Mouse (Mus musculus) hindbrain, embryonic 10.5 days (tissue): ENCODE measurements around the gene Igfbp5. TPM values are rescaled to one million over a fixed set of nuclear protein-coding genes. Genes with fewer than 3 reads are reported as not detected.
A peak's percentile ranks its signal among the peaks of the same experiment; 100 is the strongest.

Source experiments
- DNase-seq: peaks from one replicate; pipeline ENCODE4 v3.0.0-alpha.2; 2017; ENCODE audit warnings: low spot score
- H3K27ac ChIP-seq: fragments of 300-500 bp; sonication (generic); 2 replicates; pipeline ENCODE4 v1.5.1; 2016; ENCODE audit warnings: mild to moderate bottlenecking, moderate library complexity
- H3K27me3 ChIP-seq: fragments of 300-500 bp; sonication (generic); 2 replicates; pipeline ENCODE4 v1.6.1; 2016; ENCODE audit warnings: mild to moderate bottlenecking; ENCODE audit not compliant: poor library complexity, insufficient read depth, severe bottlenecking
- H3K36me3 ChIP-seq: fragments of 300-500 bp; sonication (generic); 2 replicates; pipeline ENCODE4 v1.6.1; 2016; ENCODE audit warnings: mild to moderate bottlenecking, moderate library complexity
- H3K4me1 ChIP-seq: fragments of 300-500 bp; sonication (generic); replicated peaks from 2 replicates; pipeline ENCODE4 v1.6.1; 2016; ENCODE audit warnings: mild to moderate bottlenecking
- H3K4me3 ChIP-seq: fragments of 300-500 bp; sonication (generic); 2 replicates; pipeline ENCODE4 v1.5.1; 2016; ENCODE audit warnings: mild to moderate bottlenecking, moderate library complexity
- H3K9me3 ChIP-seq: fragments of 300-500 bp; sonication (generic); 2 replicates; pipeline ENCODE4 v1.6.1; 2016; ENCODE audit warnings: mild to moderate bottlenecking, moderate library complexity
- WGBS: fragments of 180-500 bp; shearing (Covaris S2); methylation state at CpG from one replicate; pipeline ENCODE4 v1.1.7; 2016; 5-methylcytosine and 5-hydroxymethylcytosine counted together
- polyA plus RNA-seq: library from polyadenylated mRNA; unstranded; fragments of >200 nt; fragmentation: Nextera tagmentation; extraction: Ambion mirVana; gene quantifications from 2 replicates; pipeline ENCODE4 v1.2.1, GENCODE M21; 2016

The Igfbp5 gene
- polyA plus RNA-seq, 1 experiment from 2014 or later, result 35.4 TPM

DNA sequence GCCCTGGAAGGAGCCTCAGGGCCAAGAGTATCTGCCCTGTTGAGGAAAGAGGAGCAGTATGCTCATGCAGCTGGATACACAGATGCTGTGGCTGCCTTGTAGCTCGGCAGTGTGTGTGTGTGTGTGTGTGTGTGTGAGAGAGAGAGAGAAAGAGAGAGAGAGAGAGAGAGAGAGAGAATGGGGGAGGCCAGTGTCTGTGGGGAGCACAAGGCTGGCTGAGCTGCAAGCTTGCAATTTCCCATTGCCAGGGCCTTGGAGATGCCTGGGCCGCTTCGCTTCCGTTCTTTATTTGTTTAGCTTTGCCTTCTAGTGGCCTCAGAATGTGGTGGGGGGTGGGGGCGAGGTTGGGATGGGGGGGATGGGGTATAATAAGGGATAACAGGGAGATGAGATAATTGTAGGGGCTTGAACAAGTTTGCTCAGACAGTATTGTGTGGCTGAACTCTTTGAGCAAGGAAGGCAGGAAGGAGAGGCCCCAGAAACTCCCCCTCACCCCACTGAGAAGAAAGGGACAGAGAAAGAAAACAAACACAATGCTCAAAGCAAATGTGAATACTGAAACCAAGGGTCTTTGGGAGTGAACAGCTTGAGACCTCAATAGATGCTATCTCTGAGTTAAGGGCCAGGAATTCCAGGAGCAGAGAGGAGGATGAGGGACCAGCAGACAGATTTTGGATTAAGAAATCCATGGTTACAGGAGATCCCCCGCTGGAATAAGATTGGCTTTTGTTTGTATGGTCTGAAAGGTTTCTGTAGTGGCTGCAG is 60.9 kb downstream of the Igfbp5 start:
- peak overlapping the region; percentile 85 for H3K27ac ChIP-seq
- 4% methylated on average over 6 of the region's 6 CpGs for WGBS
- peaks cover 34% of the 10 kb centered on the region for H3K4me1 ChIP-seq
- peaks cover 12% of the 10 kb centered on the region; the same call in 1 of the 2 replicates for H3K9me3 ChIP-seq
- H3K36me3 ChIP-seq, result 0 out of 2 replicates have a peak, but pooled peaks cover 6% of the 10 kb centered on the region
- peak; percentile 53 for DNase-seq
- peaks cover under 1% of the 10 kb centered on the region; the same call in 1 of the 2 replicates for H3K27me3 ChIP-seq
- H3K4me3 ChIP-seq, result no peak overlapping the region

DNA sequence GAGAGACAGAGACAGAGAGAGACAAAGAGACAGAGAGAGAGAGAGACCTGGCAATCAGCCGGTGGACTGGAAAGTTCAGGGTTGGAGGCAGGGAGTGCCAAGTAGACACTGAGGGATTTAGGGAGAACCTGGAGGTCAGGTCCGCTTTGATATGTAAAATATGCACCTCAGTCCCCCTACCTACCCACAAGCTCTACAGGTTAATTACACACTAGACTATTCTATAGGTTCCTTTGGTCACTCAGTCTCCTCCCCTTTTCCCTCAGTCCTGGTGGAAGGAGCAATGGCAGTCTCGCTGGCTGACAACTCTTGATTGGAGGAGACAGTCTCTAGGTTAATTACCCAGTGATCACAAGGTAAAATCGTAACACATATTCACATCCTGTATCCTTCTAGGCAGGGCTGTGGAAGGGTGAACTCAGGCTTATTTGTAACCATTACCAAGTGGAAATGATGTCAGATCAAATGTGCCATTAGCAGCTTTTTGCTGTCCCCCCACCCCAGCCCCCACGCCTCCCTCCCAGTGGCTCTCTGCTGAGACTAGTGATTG is 61.5 kb downstream of the Igfbp5 start:
- WGBS, result 27% methylated on average over 5 of the region's 5 CpGs
- no peak overlapping the region for H3K4me3 ChIP-seq
- no peaks in the 10 kb centered on the region for H3K27me3 ChIP-seq
- 0 out of 2 replicates have a peak, but pooled peaks cover 6% of the 10 kb centered on the region for H3K36me3 ChIP-seq
- H3K9me3 ChIP-seq, result peaks cover 12% of the 10 kb centered on the region; the same call in 1 of the 2 replicates
- DNase-seq, result no peak
- H3K4me1 ChIP-seq, result peaks cover 34% of the 10 kb centered on the region
- H3K27ac ChIP-seq, result peak overlapping the region; percentile 85

DNA sequence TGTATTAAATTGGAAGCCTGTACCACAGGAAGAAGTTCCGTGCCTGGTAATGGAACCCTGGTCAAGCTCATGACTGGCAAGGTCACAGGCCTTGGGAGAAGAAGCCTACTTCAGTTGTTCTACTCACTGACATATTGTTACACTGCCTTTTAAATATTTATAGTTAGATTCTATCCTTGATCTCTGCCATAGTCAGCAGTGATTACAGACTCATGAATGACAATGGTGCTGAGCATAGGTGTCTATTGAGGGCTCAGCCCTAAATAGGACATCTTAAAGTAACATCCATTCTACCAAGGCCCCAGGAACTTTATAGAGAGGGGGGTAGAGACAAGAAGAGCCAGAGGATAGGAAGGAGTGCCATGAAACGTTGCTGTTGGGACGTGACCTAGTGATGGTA is 63.6 kb downstream of the Igfbp5 start:
- 0 out of 2 replicates have a peak, but pooled peaks cover 6% of the 10 kb centered on the region for H3K36me3 ChIP-seq
- WGBS, result 90% methylated on average over 3 of the region's 3 CpGs
- DNase-seq, result no peak
- H3K9me3 ChIP-seq, result peaks cover 12% of the 10 kb centered on the region; the same call in 1 of the 2 replicates
- peaks cover 43% of the 10 kb centered on the region for H3K4me1 ChIP-seq
- H3K27me3 ChIP-seq, result no peaks in the 10 kb centered on the region
- H3K4me3 ChIP-seq, result no peak overlapping the region
- no peak overlapping the region for H3K27ac ChIP-seq

DNA sequence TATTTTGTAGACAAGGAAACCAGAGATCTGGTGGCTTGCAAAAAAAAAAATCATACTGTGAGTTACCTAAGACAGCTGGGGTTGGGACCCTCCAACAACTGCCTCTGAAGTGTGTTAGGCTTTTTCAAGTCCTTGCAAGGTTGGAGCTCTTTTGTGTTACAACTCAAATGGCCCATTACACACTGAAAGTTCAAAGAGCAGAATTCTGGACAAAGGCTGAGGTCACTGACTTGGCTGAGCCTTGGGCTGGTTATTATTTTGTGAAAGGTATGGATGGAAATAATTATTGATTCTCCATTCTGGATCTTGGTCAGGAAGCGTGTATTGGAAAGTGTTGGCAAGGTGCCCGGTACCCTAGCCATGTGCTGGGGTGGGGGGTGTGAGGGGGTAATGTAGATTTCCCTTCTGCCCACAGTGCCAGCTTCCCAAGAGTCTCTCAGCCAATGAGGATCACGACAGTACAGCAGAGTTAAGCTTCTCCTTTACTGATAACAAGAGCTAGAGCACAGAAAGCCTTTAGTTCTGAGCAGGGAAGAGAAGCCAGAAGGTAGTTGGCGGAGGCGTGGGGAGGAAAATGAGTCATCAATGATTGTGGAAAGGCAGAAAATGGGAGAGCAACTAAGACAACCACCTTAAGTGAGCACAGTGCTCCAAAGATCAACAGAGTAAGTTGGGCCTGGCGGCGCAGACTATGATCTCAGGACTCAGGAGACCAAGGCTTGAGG is 64.6 kb downstream of the Igfbp5 start:
- Histone ChIP-seq H3K9me3 (peaks cover 12% of the 10 kb centered on the region; the same call in 1 of the 2 replicates), H3K27me3 (no peaks in the 10 kb centered on the region), H3K4me3 (no peak overlapping the region), H3K4me1 (peaks cover 47% of the 10 kb centered on the region), H3K27ac (no peak overlapping the region), H3K36me3 (0 out of 2 replicates have a peak, but pooled peaks cover 6% of the 10 kb centered on the region)
- no peak for DNase-seq
- 88% methylated on average over 7 of the region's 7 CpGs for WGBS

- H3K4me3 ChIP-seq, result no peak overlapping the region
- H3K27ac ChIP-seq, result no peak overlapping the region
- 89% methylated on average over 7 of the region's 7 CpGs for WGBS
- no peak for DNase-seq
- peaks cover 12% of the 10 kb centered on the region; the same call in 1 of the 2 replicates for H3K9me3 ChIP-seq
- H3K27me3 ChIP-seq, result no peaks in the 10 kb centered on the region
- H3K4me1 ChIP-seq, result peaks cover 44% of the 10 kb centered on the region
- H3K36me3 ChIP-seq, result 0 out of 2 replicates have a peak, but pooled peaks cover 6% of the 10 kb centered on the region
Measured at GRCm38 (mm10) chr1:72809304-72809703, 65.4 kb downstream of the Igfbp5 start.

Other genes starting within 250 kb of the Igfbp5 start
- gene Ankar, start 174.3 kb downstream of the Igfbp5 start, polyA plus RNA-seq, result not detected in 2 replicates
- gene Rpl37a, start 163.6 kb downstream of the Igfbp5 start, polyA plus RNA-seq, result 1,371 and 1,426 TPM in 2 replicates
- gene Igfbp2, start 50.4 kb downstream of the Igfbp5 start, polyA plus RNA-seq, result 493 and 750 TPM in 2 replicates
- gene Tnp1, start 141.0 kb upstream of the Igfbp5 start, polyA plus RNA-seq, result not detected in 2 replicates